Mouse (Mus musculus): ENCODE data around the gene Tsg101.

- TF ChIP-seq CTCF (IDR thresholded peaks at IDR 0.05; ENCODE audit: control insufficient read depth, insufficient read depth, insufficient read length) (peak; percentile 47), MAX (IDR thresholded peaks at IDR 0.05) (peak; percentile 22), MYOD1 (IDR thresholded peaks at IDR 0.05; ENCODE audit: control insufficient read depth, insufficient read length, low read depth) (no peak), USF1 (IDR thresholded peaks at IDR 0.05; ENCODE audit: low read depth) (no peak), CEBPB (IDR thresholded peaks at IDR 0.05; ENCODE audit: low read depth) (no peak), MYOG (IDR thresholded peaks at IDR 0.05; ENCODE audit: control insufficient read depth, extremely low read depth, insufficient read length) (no peak), FOSL1 (IDR thresholded peaks at IDR 0.05; ENCODE audit: insufficient read depth, low read length, poor library complexity, severe bottlenecking) (no peak)
Measured at GRCm38 (mm10) chr7:46962806-46963618, 43.2 kb upstream of the Tsg101 start.
